Mouse (Mus musculus): Measurements from ENCODE around the gene Pacs2. TPM values are rescaled to one million over a fixed set of nuclear protein-coding genes. Genes with fewer than 3 reads are reported as not detected.

Gene Pacs2
- polyA plus RNA-seq, 1 experiment from 2014 or later = 5.2 TPM

DNA sequence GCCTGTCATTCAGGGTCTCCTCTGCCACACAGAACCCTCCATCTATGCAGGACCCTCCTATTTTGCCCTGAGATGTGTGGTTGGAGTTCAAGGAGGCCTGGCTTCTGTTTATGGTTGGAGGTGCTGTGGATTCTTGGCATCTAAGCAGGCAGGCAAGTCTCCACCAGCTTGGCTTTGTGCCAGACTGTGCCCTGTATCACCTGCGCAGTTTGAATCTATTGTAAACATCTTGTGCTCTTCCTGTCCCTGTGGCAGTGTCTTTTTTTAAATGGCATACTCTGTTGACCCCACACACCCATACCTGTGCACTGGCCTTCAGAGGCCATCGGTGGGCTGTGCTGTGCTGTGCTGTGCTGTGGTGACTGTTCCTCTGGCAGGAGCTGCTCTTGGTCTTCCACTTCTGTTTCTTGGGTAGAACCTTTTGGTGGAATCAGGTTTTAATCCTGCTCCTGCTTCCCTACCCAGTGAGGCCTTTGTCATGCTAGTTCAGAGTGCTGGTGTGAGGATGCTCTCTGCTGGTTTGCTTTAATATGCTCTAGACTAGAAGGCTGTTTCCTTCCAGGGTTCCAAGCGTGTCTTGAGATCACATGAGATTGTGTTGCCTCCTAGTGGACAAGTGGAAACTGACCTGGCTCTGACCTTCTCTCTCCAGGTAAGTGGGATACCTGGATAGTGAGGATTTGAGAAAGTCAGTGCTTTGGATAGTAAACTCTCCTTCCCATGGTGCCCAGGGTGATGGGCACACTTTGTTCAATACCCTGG lies 30.8 kb downstream of the Pacs2 start:
- no peak overlapping the region for H3K9ac ChIP-seq
- WGBS (ENCODE audit: insufficient replicate concordance) = 80% methylated on average over 3 of the region's 3 CpGs
- H3K4me1 ChIP-seq (replicated peaks) = peaks cover 49% of the 10 kb centered on the region

DNA sequence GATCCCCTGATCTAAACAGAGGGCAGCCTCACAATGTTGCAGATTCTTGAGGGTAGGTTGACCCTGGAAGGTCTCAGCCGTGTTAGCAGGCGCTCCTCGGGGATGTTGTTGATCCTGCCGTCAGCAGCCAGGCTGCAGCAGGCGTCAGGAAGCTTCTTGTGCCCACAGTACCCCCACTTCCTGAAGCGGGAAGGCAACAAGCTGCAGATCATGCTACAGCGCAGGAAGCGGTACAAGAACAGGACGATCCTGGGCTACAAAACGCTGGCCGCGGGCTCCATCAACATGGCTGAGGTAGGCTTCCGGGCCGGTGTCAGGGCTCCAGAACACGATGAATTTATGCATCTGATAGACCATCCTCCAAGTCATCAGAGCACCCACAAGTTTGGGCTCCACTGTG lies 32.6 kb downstream of the Pacs2 start:
- Histone ChIP-seq H3K27me3 (no peaks in the 10 kb centered on the region), H3K4me3 (replicated peaks) (no peak overlapping the region), H3K9me3 (replicated peaks) (no peaks in the 10 kb centered on the region), H3K36me3 (peaks cover 60% of the 10 kb centered on the region), H3K9ac (no peak overlapping the region), H3K4me1 (replicated peaks) (peaks cover 34% of the 10 kb centered on the region), H3K4me2 (no peak overlapping the region), H3K27ac (no peak overlapping the region)
- DNase-seq = no peak
- no peak for ATAC-seq (ENCODE audit: low read depth)
- WGBS (ENCODE audit: insufficient replicate concordance) = 70% methylated on average over 15 of the region's 15 CpGs

More for the DNA sequence above, 30.8 kb downstream of the Pacs2 start:
- Histone ChIP-seq H3K9me3 (replicated peaks) (no peaks in the 10 kb centered on the region), H3K4me2 (no peak overlapping the region), H3K36me3 (peaks cover 44% of the 10 kb centered on the region), H3K27me3 (no peaks in the 10 kb centered on the region), H3K27ac (no peak overlapping the region), H3K4me3 (replicated peaks) (no peak overlapping the region)
- no peak for DNase-seq
- ATAC-seq (ENCODE audit: low read depth) = no peak

DNA sequence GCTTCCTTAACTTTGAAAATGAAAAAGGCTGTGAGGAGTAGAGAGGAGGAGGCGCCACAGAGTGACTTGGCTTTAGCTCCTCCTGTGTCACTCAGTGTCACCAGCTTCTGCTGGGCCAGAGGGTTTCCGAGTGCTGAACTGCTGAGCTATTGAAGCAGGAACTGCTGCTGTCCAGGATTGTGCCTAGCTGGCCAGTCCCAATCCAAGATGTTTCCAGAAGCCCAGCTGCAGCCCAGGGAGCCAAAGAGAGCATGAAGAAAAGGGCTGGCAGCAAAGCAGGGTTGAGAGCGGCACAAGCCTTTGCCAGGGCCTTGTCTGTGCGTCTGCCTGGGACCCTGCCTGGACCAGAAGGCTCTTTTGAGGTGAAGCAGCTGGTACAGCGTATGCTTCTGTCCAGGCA lies 33.8 kb downstream of the Pacs2 start:
- ATAC-seq (ENCODE audit: low read depth) (no peak), DNase-seq (no peak)
- H3K36me3 ChIP-seq = peaks cover 72% of the 10 kb centered on the region
- no peaks in the 10 kb centered on the region for H3K9me3 ChIP-seq (replicated peaks)
- no peaks in the 10 kb centered on the region for H3K27me3 ChIP-seq
- 81% methylated on average over 5 of the region's 5 CpGs for WGBS (ENCODE audit: insufficient replicate concordance)
- no peak overlapping the region for H3K4me2 ChIP-seq
- H3K4me3 ChIP-seq (replicated peaks) = no peak overlapping the region
- peaks cover 22% of the 10 kb centered on the region for H3K4me1 ChIP-seq (replicated peaks)
- H3K9ac ChIP-seq = no peak overlapping the region
- no peak overlapping the region for H3K27ac ChIP-seq

DNA sequence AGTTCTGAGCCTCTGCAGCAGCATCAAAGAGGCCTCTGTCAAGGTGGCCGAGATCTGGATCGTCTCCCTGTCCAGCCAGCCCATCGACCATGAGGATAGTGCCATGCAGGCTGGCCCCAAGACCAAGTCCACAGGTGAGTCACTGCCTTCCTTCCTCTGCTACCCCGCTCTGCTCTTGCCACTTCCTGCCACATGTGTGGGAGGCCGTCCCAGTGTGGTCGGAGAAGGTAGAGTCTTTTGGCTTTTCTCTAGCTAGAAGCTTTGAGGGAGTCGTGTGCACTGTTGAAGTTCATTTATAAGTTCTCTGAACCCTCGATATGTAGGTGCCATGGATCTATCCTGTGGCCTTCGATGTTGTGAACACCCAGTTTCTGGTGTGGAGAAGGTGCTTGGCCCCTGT lies 35.5 kb downstream of the Pacs2 start:
- H3K27ac ChIP-seq = no peak overlapping the region
- H3K9me3 ChIP-seq (replicated peaks) = no peaks in the 10 kb centered on the region
- DNase-seq (no peak), ATAC-seq (ENCODE audit: low read depth) (no peak)
- H3K4me2 ChIP-seq = no peak overlapping the region
- H3K9ac ChIP-seq = no peak overlapping the region
- 70% methylated on average over 9 of the region's 9 CpGs for WGBS (ENCODE audit: insufficient replicate concordance)
- H3K4me3 ChIP-seq (replicated peaks) = no peak overlapping the region
- peaks cover 5% of the 10 kb centered on the region for H3K4me1 ChIP-seq (replicated peaks)
- peaks cover 81% of the 10 kb centered on the region for H3K36me3 ChIP-seq
- H3K27me3 ChIP-seq = no peaks in the 10 kb centered on the region

DNA sequence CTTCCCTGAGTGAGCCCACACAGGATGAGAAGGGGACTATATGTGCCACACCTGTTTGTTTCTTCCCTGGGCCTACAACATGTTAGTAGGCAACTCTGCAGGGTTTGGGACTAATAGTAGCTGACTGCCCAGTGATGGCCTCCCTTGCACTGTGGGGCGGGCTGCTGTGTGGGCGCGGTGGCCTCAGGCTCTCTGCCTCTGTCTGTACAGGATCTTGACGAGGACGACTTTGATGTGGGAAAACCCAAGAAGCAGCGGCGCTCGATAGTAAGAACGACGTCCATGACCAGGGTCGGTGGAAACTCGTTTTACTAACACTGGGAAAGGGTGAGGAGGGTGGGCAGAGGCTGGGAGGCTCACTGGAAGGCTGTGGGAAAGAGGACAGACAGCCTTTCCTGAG lies 36.4 kb downstream of the Pacs2 start:
- Histone ChIP-seq H3K4me2 (no peak overlapping the region), H3K4me1 (replicated peaks) (no peaks in the 10 kb centered on the region; the same call in 1 of the 2 replicates), H3K4me3 (replicated peaks) (no peak overlapping the region), H3K9ac (no peak overlapping the region), H3K27me3 (no peaks in the 10 kb centered on the region), H3K9me3 (replicated peaks) (no peaks in the 10 kb centered on the region), H3K27ac (no peak overlapping the region), H3K36me3 (peaks cover 82% of the 10 kb centered on the region)
- ATAC-seq (ENCODE audit: low read depth) = no peak
- WGBS (ENCODE audit: insufficient replicate concordance) = 88% methylated on average over 12 of the region's 12 CpGs
- no peak for DNase-seq

DNA sequence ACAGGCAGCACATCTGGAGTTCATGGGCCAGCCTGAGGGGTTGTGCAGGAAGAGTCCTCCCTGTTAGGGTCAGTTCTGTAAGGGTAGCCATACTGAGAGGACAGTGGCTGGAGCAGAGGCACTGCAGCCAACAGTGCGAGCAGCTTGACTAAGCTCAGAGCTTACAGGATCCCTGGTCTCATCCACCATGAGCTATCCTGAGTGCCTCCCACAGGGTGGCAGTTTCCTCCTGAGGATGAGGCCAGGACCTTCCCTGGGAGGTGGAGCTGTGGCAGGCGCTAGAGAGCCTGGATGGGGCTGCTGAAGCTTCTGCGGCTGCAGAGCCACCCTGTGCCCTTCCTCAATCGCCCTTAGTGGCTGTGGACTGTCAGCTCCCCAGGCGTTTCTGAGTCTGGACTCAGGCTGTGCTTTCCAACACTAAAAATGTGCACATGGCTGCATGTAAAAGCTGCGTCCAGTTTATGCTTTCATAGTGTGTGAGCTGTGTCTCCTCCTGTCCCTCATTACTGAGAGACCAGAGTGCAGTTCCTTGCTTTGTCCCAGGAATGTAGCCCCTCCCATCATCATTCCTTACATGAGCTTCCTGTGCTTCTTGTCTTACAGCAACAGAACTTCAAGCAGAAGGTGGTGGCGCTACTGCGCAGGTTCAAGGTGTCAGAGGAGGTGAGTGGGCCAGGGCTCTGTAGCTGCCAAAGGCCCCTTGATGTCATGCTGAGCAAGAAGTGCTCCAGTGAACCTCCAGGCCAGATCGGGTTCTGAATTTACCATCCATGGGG lies 37.5 kb downstream of the Pacs2 start:
- Histone ChIP-seq H3K4me2 (no peak overlapping the region), H3K27ac (peak overlapping the region; percentile 7; the same call in 1 of the 2 replicates), H3K4me3 (replicated peaks) (no peak overlapping the region), H3K9me3 (replicated peaks) (no peaks in the 10 kb centered on the region), H3K36me3 (peaks cover 76% of the 10 kb centered on the region), H3K4me1 (replicated peaks) (no peaks in the 10 kb centered on the region; the same call in 1 of the 2 replicates), H3K27me3 (no peaks in the 10 kb centered on the region), H3K9ac (no peak overlapping the region)
- WGBS (ENCODE audit: insufficient replicate concordance) = 68% methylated on average over 9 of the region's 9 CpGs
- no peak for DNase-seq
- ATAC-seq (ENCODE audit: low read depth) = no peak

DNA sequence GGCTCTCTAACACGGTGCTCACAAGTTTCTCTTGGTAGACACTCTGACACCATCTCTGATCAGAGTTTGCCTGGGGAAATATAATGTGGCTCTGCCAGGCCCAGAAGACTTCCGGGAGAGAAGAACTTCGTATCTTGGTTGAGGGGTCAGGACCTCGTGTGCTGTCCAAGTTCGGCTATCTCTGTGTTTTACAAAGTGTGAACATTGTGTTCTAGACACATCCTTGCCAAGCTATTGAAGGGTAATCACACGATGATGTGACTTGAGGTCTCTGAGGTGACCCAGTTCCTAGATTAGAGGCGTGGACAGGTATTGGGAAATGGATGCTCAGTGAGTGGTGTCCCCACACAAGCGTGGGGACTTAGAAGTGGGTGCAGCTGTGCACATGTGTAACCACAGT lies 41.8 kb downstream of the Pacs2 start:
- Histone ChIP-seq H3K4me3 (replicated peaks) (no peak overlapping the region), H3K27me3 (no peaks in the 10 kb centered on the region), H3K4me2 (no peak overlapping the region), H3K9me3 (replicated peaks) (no peaks in the 10 kb centered on the region), H3K27ac (no peak overlapping the region), H3K4me1 (replicated peaks) (peaks cover 23% of the 10 kb centered on the region), H3K36me3 (peaks cover 81% of the 10 kb centered on the region), H3K9ac (no peak overlapping the region)
- no peak for DNase-seq
- WGBS (ENCODE audit: insufficient replicate concordance) = 78% methylated on average over 8 of the region's 8 CpGs
- no peak for ATAC-seq (ENCODE audit: low read depth)

DNA sequence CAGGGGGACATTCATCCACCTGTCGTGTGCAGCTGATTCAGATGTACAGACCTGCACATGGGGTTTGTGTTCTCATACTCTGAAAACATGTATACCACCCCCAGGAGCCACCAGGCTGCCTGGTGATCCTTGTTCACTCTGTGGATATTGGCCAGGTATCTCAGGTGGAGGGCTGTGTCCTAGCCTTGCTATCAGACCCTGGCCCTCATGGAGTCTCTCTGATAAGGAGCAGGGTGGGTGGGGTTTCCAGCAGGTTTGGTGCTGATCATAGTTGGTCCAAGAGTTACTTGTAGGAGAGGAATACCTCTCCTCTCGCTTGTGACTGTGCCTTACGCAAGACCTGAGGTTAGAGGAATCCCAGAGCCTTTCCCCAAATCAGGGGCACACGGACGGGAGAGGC lies 45.9 kb downstream of the Pacs2 start:
- H3K4me1 ChIP-seq (replicated peaks) = peaks cover 30% of the 10 kb centered on the region
- 66% methylated on average over 5 of the region's 5 CpGs for WGBS (ENCODE audit: insufficient replicate concordance)
- H3K36me3 ChIP-seq = peaks cover 76% of the 10 kb centered on the region
- peak overlapping the region; percentile 49 for H3K9ac ChIP-seq
- H3K4me2 ChIP-seq = peak overlapping the region; percentile 57
- H3K27me3 ChIP-seq = no peaks in the 10 kb centered on the region
- DNase-seq (peak; percentile 61), ATAC-seq (ENCODE audit: low read depth) (peak; percentile 90)
- no peak overlapping the region for H3K4me3 ChIP-seq (replicated peaks)
- H3K27ac ChIP-seq = peak overlapping the region; percentile 72
- H3K9me3 ChIP-seq (replicated peaks) = no peaks in the 10 kb centered on the region

DNA sequence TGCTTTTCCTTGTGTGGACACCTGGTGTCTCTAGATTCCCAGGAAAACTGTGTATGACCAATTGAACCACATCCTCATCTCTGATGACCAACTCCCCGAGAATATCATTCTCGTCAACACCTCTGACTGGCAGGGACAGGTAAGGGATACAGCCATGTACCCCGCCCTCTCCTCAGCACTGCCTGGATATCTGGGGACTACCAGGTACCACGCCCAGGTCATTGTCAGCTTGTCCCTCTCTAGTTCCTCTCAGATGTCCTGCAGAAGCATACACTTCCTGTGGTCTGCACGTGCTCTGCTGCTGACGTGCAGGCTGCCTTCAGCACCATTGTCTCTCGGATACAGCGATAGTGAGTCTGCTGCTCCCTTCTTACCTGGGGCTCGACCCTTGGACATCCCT lies 47.3 kb downstream of the Pacs2 start:
- Histone ChIP-seq H3K27ac (no peak overlapping the region), H3K9ac (no peak overlapping the region), H3K4me2 (no peak overlapping the region), H3K4me1 (replicated peaks) (peaks cover 30% of the 10 kb centered on the region), H3K4me3 (replicated peaks) (no peak overlapping the region), H3K27me3 (no peaks in the 10 kb centered on the region), H3K9me3 (replicated peaks) (no peaks in the 10 kb centered on the region), H3K36me3 (peaks cover 76% of the 10 kb centered on the region)
- 78% methylated on average over 9 of the region's 9 CpGs for WGBS (ENCODE audit: insufficient replicate concordance)
- ATAC-seq (ENCODE audit: low read depth) (no peak), DNase-seq (no peak)

DNA sequence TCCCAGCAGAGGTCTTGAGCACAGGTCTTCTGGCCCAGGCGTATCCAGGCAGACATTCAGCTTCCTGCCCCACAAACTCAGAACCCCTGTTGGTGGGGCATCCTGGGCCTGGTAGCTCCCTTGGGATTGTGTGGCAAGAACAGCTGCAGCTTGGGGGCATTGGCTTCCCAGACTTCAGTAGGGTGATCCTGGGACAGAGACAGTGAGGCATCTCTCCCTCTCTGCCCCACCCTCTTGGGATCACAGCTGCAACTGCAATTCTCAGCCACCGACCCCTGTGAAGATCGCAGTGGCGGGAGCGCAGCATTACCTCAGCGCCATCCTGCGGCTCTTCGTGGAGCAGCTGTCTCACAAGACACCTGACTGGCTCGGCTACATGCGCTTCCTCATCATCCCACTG lies 47.9 kb downstream of the Pacs2 start:
- H3K4me1 ChIP-seq (replicated peaks) = peaks cover 30% of the 10 kb centered on the region
- no peak overlapping the region for H3K4me2 ChIP-seq
- H3K27ac ChIP-seq = no peak overlapping the region
- no peak for ATAC-seq (ENCODE audit: low read depth)
- H3K27me3 ChIP-seq = no peaks in the 10 kb centered on the region
- no peaks in the 10 kb centered on the region for H3K9me3 ChIP-seq (replicated peaks)
- no peak overlapping the region for H3K4me3 ChIP-seq (replicated peaks)
- no peak overlapping the region for H3K9ac ChIP-seq
- H3K36me3 ChIP-seq = peaks cover 75% of the 10 kb centered on the region
- no peak for DNase-seq
- 84% methylated on average over 10 of the region's 10 CpGs for WGBS (ENCODE audit: insufficient replicate concordance)

DNA sequence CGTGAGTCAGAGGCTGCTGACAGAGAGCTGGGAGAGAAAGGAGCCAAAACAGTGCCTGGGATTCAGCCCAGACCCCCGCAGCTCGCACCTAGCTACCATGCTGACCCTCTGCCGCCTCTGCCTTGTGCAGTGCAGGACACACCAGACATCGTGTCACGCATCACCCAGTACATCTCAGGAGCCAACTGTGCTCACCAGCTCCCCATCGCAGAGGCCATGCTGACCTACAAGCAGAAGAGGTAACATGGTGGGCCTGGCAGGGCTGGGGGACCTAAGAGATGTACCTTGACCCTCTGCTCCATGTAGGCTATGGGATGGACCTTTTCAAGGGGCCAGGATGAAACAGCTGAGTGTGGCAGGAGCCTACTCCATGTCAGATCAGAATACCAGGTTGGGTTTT lies 49.4 kb downstream of the Pacs2 start:
- Histone ChIP-seq H3K27me3 (no peaks in the 10 kb centered on the region), H3K4me3 (replicated peaks) (no peak overlapping the region), H3K4me2 (no peak overlapping the region), H3K27ac (no peak overlapping the region), H3K9me3 (replicated peaks) (no peaks in the 10 kb centered on the region), H3K36me3 (peaks cover 64% of the 10 kb centered on the region), H3K9ac (no peak overlapping the region), H3K4me1 (replicated peaks) (peaks cover 30% of the 10 kb centered on the region)
- 88% methylated on average over 7 of the region's 7 CpGs for WGBS (ENCODE audit: insufficient replicate concordance)
- ATAC-seq (ENCODE audit: low read depth) (no peak), DNase-seq (no peak)

All from liver, embryonic 13.5 days (tissue).